Mouse (Mus musculus) stomach, embryonic 14.5 days (tissue): Measurements from ENCODE around the gene Dnajb3. TPM values are rescaled to one million over a fixed set of nuclear protein-coding genes. Genes with fewer than 3 reads are reported as not detected.
A peak's percentile ranks its signal among the peaks of the same experiment; 100 is the strongest.
"Not testable (repeated sequence)": the region's sequence is repeated elsewhere in the genome, so short reads cannot be mapped to it uniquely, and the experiment has no call there.

Experiments used
- ATAC-seq: fragments of 200-750 bp; cut with Nextera tagmentation; 2 replicates; pipeline ENCODE4 v1.8.0; 2017; ENCODE audit warnings: low read depth, moderate TSS enrichment; ENCODE audit not compliant: insufficient number of reproducible peaks, insufficient read depth, low FRiP score
- H3K27ac ChIP-seq: fragments of 300-500 bp; sonication (generic); 2 replicates; pipeline ENCODE4 v1.5.1; 2014; ENCODE audit warnings: mild to moderate bottlenecking, low read length, moderate library complexity, mixed read lengths
- H3K27me3 ChIP-seq: fragments of 300-500 bp; sonication (generic); 2 replicates; pipeline ENCODE4 v1.6.1; 2014; ENCODE audit warnings: low read length, control low read depth, mixed read lengths; ENCODE audit not compliant: control insufficient read depth, insufficient read depth
- H3K36me3 ChIP-seq: fragments of 300-500 bp; sonication (generic); 2 replicates; pipeline ENCODE4 v1.6.1; 2014; ENCODE audit warnings: mild to moderate bottlenecking, control low read depth, low read length, moderate library complexity, mixed read lengths; ENCODE audit not compliant: control insufficient read depth, insufficient read depth
- H3K4me1 ChIP-seq: fragments of 300-500 bp; sonication (generic); 2 replicates; pipeline ENCODE4 v1.6.1; 2014; ENCODE audit warnings: low read length, control low read depth, mixed read lengths; ENCODE audit not compliant: control insufficient read depth, insufficient read depth
- H3K4me2 ChIP-seq: fragments of 300-500 bp; sonication (generic); replicated peaks from 2 replicates; pipeline ENCODE4 v1.6.1; 2014; ENCODE audit warnings: low read depth, low read length, control low read depth
- H3K4me3 ChIP-seq: fragments of 300-500 bp; sonication (generic); 2 replicates; pipeline ENCODE4 v1.5.1; 2014; ENCODE audit warnings: low read depth, low read length, control low read depth
- H3K9ac ChIP-seq: fragments of 300-500 bp; sonication (generic); replicated peaks from 2 replicates; pipeline ENCODE4 v1.6.1; 2014; ENCODE audit warnings: low read depth, mild to moderate bottlenecking, control low read depth, low read length, moderate library complexity, mixed read lengths
- H3K9me3 ChIP-seq: fragments of 300-500 bp; sonication (generic); 2 replicates; pipeline ENCODE4 v1.6.1; 2016; ENCODE audit warnings: low read depth, low read length, control low read depth; ENCODE audit not compliant: control insufficient read depth
- WGBS: fragments of 180-500 bp; shearing (Covaris S2); extraction: QIAGEN DNeasy Blood & Tissue Kit; methylation state at CpG from one replicate; pipeline ENCODE4 v1.1.7; 2014; 5-methylcytosine and 5-hydroxymethylcytosine counted together
- polyA plus RNA-seq: library from polyadenylated mRNA; unstranded; fragments of >200 nt; fragmentation: Nextera tagmentation; extraction: Ambion mirVana; gene quantifications from 2 replicates; pipeline ENCODE4 v1.2.1, GENCODE M21; 2014

Dnajb3 gene
- polyA plus RNA-seq, 1 experiment from 2014 or later: 8.7 TPM

DNA sequence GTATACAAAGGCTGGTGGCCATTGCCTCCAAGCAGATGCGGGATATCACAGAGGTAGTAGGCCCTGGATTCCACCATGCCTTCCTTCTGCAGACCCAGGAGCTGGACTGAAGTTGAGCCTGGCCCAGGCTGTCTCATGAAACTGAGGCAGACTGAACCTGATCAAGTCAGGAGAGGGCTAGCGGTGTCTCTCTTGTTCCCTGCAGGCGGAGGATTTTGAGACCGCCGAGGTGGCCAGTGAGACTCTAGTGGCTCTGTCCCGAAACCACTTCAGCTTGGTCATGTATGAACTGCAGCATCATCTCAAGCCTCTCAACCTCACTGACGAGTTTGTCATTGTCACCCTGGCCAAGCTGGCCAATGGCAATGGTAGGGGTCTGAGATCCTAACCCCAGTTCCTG, 24.8 kb upstream of the Dnajb3 start:
- Histone ChIP-seq H3K4me3 (no peak overlapping the region), H3K27me3 (no peaks in the 10 kb centered on the region), H3K9ac (no peak overlapping the region), H3K27ac (no peak overlapping the region), H3K9me3 (peaks cover 95% of the 10 kb centered on the region), H3K4me1 (no peaks in the 10 kb centered on the region), H3K36me3 (no peaks in the 10 kb centered on the region), H3K4me2 (no peak overlapping the region)
- no peak for ATAC-seq
- 72% methylated on average over 7 of the region's 7 CpGs for whole genome bisulfite sequencing

GRCm38 (mm10) chr1:88229986-88230385, 24.4 kb upstream of the Dnajb3 start:
- no peak overlapping the region for H3K9ac ChIP-seq
- no peaks in the 10 kb centered on the region for H3K27me3 ChIP-seq
- no peak overlapping the region for H3K4me2 ChIP-seq
- no peaks in the 10 kb centered on the region for H3K36me3 ChIP-seq
- peaks cover 92% of the 10 kb centered on the region for H3K9me3 ChIP-seq
- no peak for ATAC-seq
- no peak overlapping the region for H3K4me3 ChIP-seq
- 84% methylated on average over 5 of the region's 5 CpGs for WGBS
- no peaks in the 10 kb centered on the region for H3K4me1 ChIP-seq
- H3K27ac ChIP-seq: no peak overlapping the region

GRCm38 (mm10) chr1:88229566-88229965, 24.0 kb upstream of the Dnajb3 start:
- WGBS: 78% methylated on average over 3 of the region's 3 CpGs
- Histone ChIP-seq H3K4me1 (no peaks in the 10 kb centered on the region), H3K27ac (no peak overlapping the region), H3K4me2 (no peak overlapping the region), H3K9me3 (peaks cover 87% of the 10 kb centered on the region), H3K9ac (no peak overlapping the region), H3K36me3 (no peaks in the 10 kb centered on the region), H3K27me3 (no peaks in the 10 kb centered on the region), H3K4me3 (no peak overlapping the region)
- ATAC-seq: no peak

GRCm38 (mm10) chr1:88228121-88228520, 22.5 kb upstream of the Dnajb3 start:
- Histone ChIP-seq H3K36me3 (no peaks in the 10 kb centered on the region), H3K4me1 (no peaks in the 10 kb centered on the region), H3K9me3 (peaks cover 74% of the 10 kb centered on the region), H3K27ac (no peak overlapping the region), H3K4me2 (no peak overlapping the region), H3K9ac (no peak overlapping the region), H3K27me3 (no peaks in the 10 kb centered on the region), H3K4me3 (no peak overlapping the region)
- WGBS: 71% methylated on average over 7 of the region's 7 CpGs
- ATAC-seq: 0 out of 2 replicates have a peak, but pooled peaks have one; percentile 3

GRCm38 (mm10) chr1:88227482-88227881, 21.9 kb upstream of the Dnajb3 start:
- no peak overlapping the region for H3K9ac ChIP-seq
- H3K4me1 ChIP-seq: no peaks in the 10 kb centered on the region
- no peak overlapping the region for H3K4me3 ChIP-seq
- ATAC-seq: no peak
- H3K27me3 ChIP-seq: no peaks in the 10 kb centered on the region
- H3K27ac ChIP-seq: no peak overlapping the region
- WGBS: 59% methylated on average over 2 of the region's 2 CpGs
- peaks cover 67% of the 10 kb centered on the region for H3K9me3 ChIP-seq
- H3K36me3 ChIP-seq: no peaks in the 10 kb centered on the region
- H3K4me2 ChIP-seq: no peak overlapping the region

- no peaks in the 10 kb centered on the region for H3K4me1 ChIP-seq
- no peak for ATAC-seq
- H3K36me3 ChIP-seq: no peaks in the 10 kb centered on the region
- H3K27me3 ChIP-seq: no peaks in the 10 kb centered on the region
- no peak within 1 kb of the TSS for H3K9ac ChIP-seq
- peaks cover 65% of the 10 kb centered on the region for H3K9me3 ChIP-seq
- H3K4me2 ChIP-seq: no peak within 1 kb of the TSS
- no peak within 1 kb of the TSS for H3K4me3 ChIP-seq
- H3K27ac ChIP-seq: no peak within 1 kb of the TSS
- 57% methylated on average over 5 of the region's 5 CpGs for WGBS
These were observed 21.2 kb upstream of the Dnajb3 start, which contains the start of gene Mroh2a for GRCm38 (mm10) chr1:88226670-88227379. Gene Mroh2a (plus strand): TSS chr1:88226986.

- no peak overlapping the region for H3K4me2 ChIP-seq
- peaks cover 54% of the 10 kb centered on the region for H3K9me3 ChIP-seq
- no peak overlapping the region for H3K9ac ChIP-seq
- H3K4me3 ChIP-seq: no peak overlapping the region
- no peaks in the 10 kb centered on the region for H3K36me3 ChIP-seq
- H3K27me3 ChIP-seq: no peaks in the 10 kb centered on the region
- H3K27ac ChIP-seq: no peak overlapping the region
- H3K4me1 ChIP-seq: no peaks in the 10 kb centered on the region
- no peak for ATAC-seq
These were observed 20.2 kb upstream of the Dnajb3 start for GRCm38 (mm10) chr1:88225741-88226140.

- ATAC-seq, H3K9ac ChIP-seq, H3K36me3 ChIP-seq, H3K27me3 ChIP-seq, H3K4me2 ChIP-seq, H3K27ac ChIP-seq, H3K4me3 ChIP-seq, H3K4me1 ChIP-seq: not testable (repeated sequence)
- 34% methylated on average over 2 of the region's 2 CpGs for WGBS
- peaks cover 50% of the 10 kb centered on the region for H3K9me3 ChIP-seq
These were observed 19.7 kb upstream of the Dnajb3 start for GRCm38 (mm10) chr1:88225301-88225700.
